In the genomic region with DNA sequence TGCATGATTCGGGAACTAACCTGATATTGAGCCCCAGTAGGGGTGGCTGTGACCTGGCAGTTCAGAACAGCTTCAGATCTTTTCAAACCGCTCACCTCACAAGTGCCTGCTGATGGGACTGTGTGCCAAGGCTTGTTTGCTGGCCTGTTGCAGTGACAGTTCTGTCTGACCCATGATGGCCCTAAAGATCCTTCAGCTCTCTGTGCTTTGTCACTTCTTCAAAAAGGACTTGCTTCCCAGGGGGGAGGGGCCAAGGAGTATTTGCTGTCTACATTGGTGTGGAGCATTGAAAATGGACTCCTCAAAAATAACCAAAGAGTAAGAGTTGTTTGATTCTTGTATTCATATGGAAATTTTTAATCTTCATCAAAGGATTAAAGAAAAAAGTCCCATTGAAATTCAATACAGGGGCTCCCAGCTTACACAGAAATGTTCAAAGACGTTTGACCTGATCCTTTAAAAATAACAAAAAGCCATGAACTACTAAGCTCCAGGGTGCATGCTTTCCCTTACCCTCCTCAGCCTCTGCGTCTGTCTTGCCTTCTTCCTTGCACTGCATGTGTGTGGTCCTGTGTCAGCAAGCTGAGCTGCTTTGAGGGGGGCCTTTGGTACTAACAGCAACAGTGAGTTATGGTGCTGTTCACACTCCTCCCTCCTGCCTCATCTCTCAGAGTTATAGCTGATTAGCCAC, we compare ENCODE assay signal across 19 mouse cellular contexts. TPM values are rescaled to one million over a fixed set of nuclear protein-coding genes. Genes with fewer than 3 reads are reported as not detected.
DNase-seq lines count a peak whose midpoint lies in the region; ATAC-seq lines count a peak whose summit lies in the region.
"Had no signal": no experiment of that assay in that cellular context is flagged by ENCODE, and none has a peak within 500 bp of the region (broad histone marks: within the 10 kb centered on the region; RNA-seq: fewer than 3 reads in every experiment).

No protein-coding gene starts in this region.

- H3K9me3 ChIP-seq in hindbrain, embryonic 10.5 days: no peaks in the 10 kb centered on the region
- no peaks in the 10 kb centered on the region for H3K9me3 ChIP-seq in hindbrain, embryonic 16.5 days (ENCODE audit: control insufficient read depth, low read length)
- no peaks in the 10 kb centered on the region for H3K9me3 ChIP-seq in midbrain, embryonic 11.5 days (ENCODE audit: control insufficient read depth, low read length)
- H3K9me3 ChIP-seq in midbrain, embryonic 16.5 days (replicated peaks; ENCODE audit: control insufficient read depth, low read length, poor library complexity, severe bottlenecking): no peaks in the 10 kb centered on the region
- H3K9me3 ChIP-seq in midbrain, embryonic 15.5 days: no peaks in the 10 kb centered on the region
- H3K9me3 ChIP-seq: G1E; heart, embryonic 10.5 days had no signal

- H3K27me3 ChIP-seq in hindbrain, embryonic 10.5 days (ENCODE audit: insufficient read depth, poor library complexity, severe bottlenecking): peaks cover 60% of the 10 kb centered on the region
- H3K27me3 ChIP-seq in hindbrain, embryonic 16.5 days (replicated peaks; ENCODE audit: control insufficient read depth, insufficient read depth, low read length): no peaks in the 10 kb centered on the region
- H3K27me3 ChIP-seq in midbrain, embryonic 11.5 days (ENCODE audit: control insufficient read depth, insufficient read depth, low read length): peaks cover 84% of the 10 kb centered on the region
- H3K27me3 ChIP-seq in midbrain, embryonic 16.5 days (ENCODE audit: control insufficient read depth, insufficient read depth, low read depth, low read length): peaks cover 22% of the 10 kb centered on the region
- H3K27me3 ChIP-seq in midbrain, embryonic 15.5 days (replicated peaks): peaks cover 51% of the 10 kb centered on the region

- H3K4me1 ChIP-seq in hindbrain, embryonic 10.5 days (replicated peaks): peaks cover 15% of the 10 kb centered on the region
- H3K4me1 ChIP-seq in hindbrain, embryonic 16.5 days (ENCODE audit: control insufficient read depth, insufficient read depth, low read depth, low read length): no peaks in the 10 kb centered on the region
- peaks cover 3% of the 10 kb centered on the region; the same call in 1 of the 2 replicates for H3K4me1 ChIP-seq in midbrain, embryonic 11.5 days (ENCODE audit: control insufficient read depth, insufficient read depth, low read length)
- H3K4me1 ChIP-seq in midbrain, embryonic 16.5 days (ENCODE audit: control insufficient read depth, insufficient read depth, low read length): no peaks in the 10 kb centered on the region
- H3K4me1 ChIP-seq in midbrain, embryonic 15.5 days: no peaks in the 10 kb centered on the region
- H3K4me1 ChIP-seq: heart, embryonic 10.5 days had no signal

- peak; percentile 20 for DNase-seq in hindbrain, embryonic 10.5 days (ENCODE audit: low spot score)
- DNase-seq in midbrain, embryonic 11.5 days (ENCODE audit: low spot score, missing footprints): peak; percentile 94
- DNase-seq in embryo, embryonic 11 days: peak; percentile 46
- no peak for DNase-seq in cerebellum, adult 18-20 months
- DNase-seq: adrenal gland, adult 8-10 months; cerebellum, postnatal 10 days; gastrocnemius, postnatal 36 days; heart, postnatal 14 days; kidney, postnatal 25 days; lung, postnatal 10 days; retina, postnatal 1 day; thymus, adult 18-20 months had no signal

- no peak for ATAC-seq in hindbrain, embryonic 16.5 days
- ATAC-seq in midbrain, embryonic 11.5 days (ENCODE audit: low FRiP score): peak; percentile 95
- no peak for ATAC-seq in midbrain, embryonic 16.5 days
- ATAC-seq in midbrain, embryonic 15.5 days (replicated peaks): 0 out of 2 replicates have a peak, but pooled peaks have one; percentile 24
- ATAC-seq: inflammation-experienced regulatory T-cells, adult 6 months had no signal

- H3K27ac ChIP-seq in hindbrain, embryonic 10.5 days: no peak overlapping the region
- no peak overlapping the region for H3K27ac ChIP-seq in hindbrain, embryonic 16.5 days (ENCODE audit: low read depth, low read length)
- no peak overlapping the region for H3K27ac ChIP-seq in midbrain, embryonic 11.5 days (ENCODE audit: low read depth, low read length)
- H3K27ac ChIP-seq in midbrain, embryonic 16.5 days (ENCODE audit: low read length): no peak overlapping the region
- no peak overlapping the region for H3K27ac ChIP-seq in midbrain, embryonic 15.5 days
- H3K27ac ChIP-seq: heart, embryonic 10.5 days; liver, embryonic 14.5 days had no signal

- H3K36me3 ChIP-seq in hindbrain, embryonic 10.5 days: peaks cover 86% of the 10 kb centered on the region
- H3K36me3 ChIP-seq in hindbrain, embryonic 16.5 days (ENCODE audit: control insufficient read depth, insufficient read depth, low read length): peaks cover 10% of the 10 kb centered on the region
- H3K36me3 ChIP-seq in midbrain, embryonic 11.5 days (ENCODE audit: control insufficient read depth, insufficient read depth, low read length): no peaks in the 10 kb centered on the region; the same call in 1 of the 2 replicates
- peaks cover 22% of the 10 kb centered on the region for H3K36me3 ChIP-seq in midbrain, embryonic 16.5 days (ENCODE audit: control insufficient read depth, insufficient read depth, low read length)
- H3K36me3 ChIP-seq in midbrain, embryonic 15.5 days (replicated peaks): peaks cover 15% of the 10 kb centered on the region

- H3K4me3 ChIP-seq in hindbrain, embryonic 10.5 days: no peak overlapping the region
- no peak overlapping the region for H3K4me3 ChIP-seq in hindbrain, embryonic 16.5 days (ENCODE audit: low read length)
- H3K4me3 ChIP-seq in midbrain, embryonic 11.5 days (ENCODE audit: low read depth, low read length): no peak overlapping the region
- H3K4me3 ChIP-seq in midbrain, embryonic 16.5 days (ENCODE audit: low read depth, low read length): no peak overlapping the region
- H3K4me3 ChIP-seq in midbrain, embryonic 15.5 days: no peak overlapping the region
- H3K4me3 ChIP-seq: heart, embryonic 10.5 days had no signal

- no peak overlapping the region for H3K4me2 ChIP-seq in hindbrain, embryonic 16.5 days (ENCODE audit: low read length)
- H3K4me2 ChIP-seq in midbrain, embryonic 11.5 days: no peak overlapping the region
- H3K4me2 ChIP-seq in midbrain, embryonic 16.5 days (ENCODE audit: low read length): no peak overlapping the region
- H3K4me2 ChIP-seq in midbrain, embryonic 15.5 days: no peak overlapping the region

- 44% methylated on average over 4 of the region's 4 CpGs for WGBS in hindbrain, embryonic 10.5 days
- WGBS in hindbrain, embryonic 16.5 days: 21% methylated on average over 4 of the region's 4 CpGs
- 9% methylated on average over 4 of the region's 4 CpGs for WGBS in midbrain, embryonic 11.5 days
- 9% methylated on average over 4 of the region's 4 CpGs for WGBS in midbrain, embryonic 16.5 days
- WGBS in midbrain, embryonic 15.5 days: 15% methylated on average over 4 of the region's 4 CpGs

- H3K9ac ChIP-seq in hindbrain, embryonic 16.5 days (ENCODE audit: low read depth, low read length): no peak overlapping the region
- H3K9ac ChIP-seq in midbrain, embryonic 11.5 days (ENCODE audit: low read length): no peak overlapping the region
- no peak overlapping the region for H3K9ac ChIP-seq in midbrain, embryonic 16.5 days (ENCODE audit: low read depth, low read length)
- no peak overlapping the region for H3K9ac ChIP-seq in midbrain, embryonic 15.5 days
- H3K9ac ChIP-seq: liver, embryonic 14.5 days had no signal

RNA-seq across cellular contexts. Expression of gene Ptch2, which starts 33.0 kb away (rescaled TPM):
- 5.8 and 6.9 TPM in 2 replicates for polyA plus RNA-seq in hindbrain, embryonic 10.5 days (2016; fragmentation: Nextera tagmentation; extraction: Ambion mirVana)
- 7.8 and 9.6 TPM in 2 replicates for polyA plus RNA-seq in hindbrain, embryonic 16.5 days (2015; fragmentation: Nextera tagmentation; extraction: Ambion mirVana)
- 3.6 and 5.0 TPM in 2 replicates for polyA plus RNA-seq in midbrain, embryonic 11.5 days (2014; fragmentation: Nextera tagmentation; extraction: Ambion mirVana)
- polyA plus RNA-seq in midbrain, embryonic 16.5 days (2015; fragmentation: Nextera tagmentation; extraction: Ambion mirVana): 7.4 and 9.5 TPM in 2 replicates
- 7.7 and 9.0 TPM in 2 replicates for polyA plus RNA-seq in midbrain, embryonic 15.5 days (2015; fragmentation: Nextera tagmentation; extraction: Ambion mirVana)
- polyA plus RNA-seq: G1E had no signal

RNA-seq across cellular contexts. Expression of gene Eif2b3, which starts 43.6 kb away (rescaled TPM):
- polyA plus RNA-seq in hindbrain, embryonic 10.5 days (2016; fragmentation: Nextera tagmentation; extraction: Ambion mirVana): 49.1 and 56.2 TPM in 2 replicates
- 44.9 and 47.5 TPM in 2 replicates for polyA plus RNA-seq in hindbrain, embryonic 16.5 days (2015; fragmentation: Nextera tagmentation; extraction: Ambion mirVana)
- polyA plus RNA-seq in midbrain, embryonic 11.5 days (2014; fragmentation: Nextera tagmentation; extraction: Ambion mirVana): 43.0 and 49.4 TPM in 2 replicates
- polyA plus RNA-seq in midbrain, embryonic 16.5 days (2015; fragmentation: Nextera tagmentation; extraction: Ambion mirVana): 48.9 and 49.8 TPM in 2 replicates
- 44.6 and 46.2 TPM in 2 replicates for polyA plus RNA-seq in midbrain, embryonic 15.5 days (2015; fragmentation: Nextera tagmentation; extraction: Ambion mirVana)

Comparison
In these comparisons a context has a peak if more than half of its experiments do, and no peak if none do; other contexts are left out.
1. ATAC-seq: peak in midbrain, embryonic 11.5 days (single experiment) and midbrain, embryonic 15.5 days (single experiment); none in hindbrain, embryonic 16.5 days (single experiment) and midbrain, embryonic 16.5 days (single experiment).
2. DNase-seq: peak in hindbrain, embryonic 10.5 days (single experiment), midbrain, embryonic 11.5 days (single experiment) and embryo, embryonic 11 days (single experiment); none in cerebellum, adult 18-20 months (0 of 2).